Mouse (Mus musculus) testis, adult 2 months (tissue): ENCODE results near the gene Adam23.

Source experiments
- CTCF ChIP-seq: fragments of 200-500 bp; IDR thresholded peaks from 2 replicates; pipeline ENCODE4 v1.5.1; 2012; ENCODE audit warnings: low read depth, mild to moderate bottlenecking, inconsistent platforms, low read length, moderate library complexity; ENCODE audit not compliant: control insufficient read depth, insufficient read depth, insufficient replicate concordance
- POLR2A ChIP-seq: fragments of 200-500 bp; IDR thresholded peaks from 2 replicates; pipeline ENCODE4 v1.6.1; 2012; ENCODE audit warnings: low read depth, mild to moderate bottlenecking, inconsistent platforms, low read length, moderate library complexity; ENCODE audit not compliant: control insufficient read depth

DNA sequence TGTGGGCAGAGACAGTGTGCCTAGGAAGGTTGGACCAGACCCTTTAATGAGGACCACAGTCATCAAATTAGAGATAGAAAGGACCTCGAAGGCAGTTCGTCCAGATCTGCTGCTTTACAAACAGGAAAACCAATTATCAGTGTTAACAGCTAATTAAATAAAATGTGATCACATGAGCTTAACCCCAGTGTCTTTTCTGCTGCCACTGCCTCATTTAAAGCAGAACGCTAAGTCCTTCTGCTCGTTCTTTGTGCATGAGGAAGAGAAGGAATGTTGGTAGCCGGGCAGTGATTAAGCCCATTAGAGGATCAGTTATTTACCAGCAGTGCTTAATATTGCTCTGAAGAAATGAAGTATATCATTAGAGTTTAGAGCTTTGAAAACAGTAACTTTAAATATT, 131.1 kb downstream of the Adam23 start:
- TF ChIP-seq CTCF (no peak), POLR2A (no peak)
